Mouse (Mus musculus) heart, embryonic 16.5 days (tissue): ENCODE results near the gene Gm20388. TPM values are rescaled to one million over a fixed set of nuclear protein-coding genes. Genes with fewer than 3 reads are reported as not detected.

Experiments
- ATAC-seq: fragments of 200-750 bp; cut with Nextera tagmentation; replicated peaks from 2 replicates; pipeline ENCODE4 v1.8.0; 2017; ENCODE audit warnings: moderate number of reproducible peaks; ENCODE audit not compliant: insufficient read depth, low FRiP score; ENCODE audit errors: extremely low read depth
- H3K27ac ChIP-seq: fragments of 300-500 bp; sonication (generic); 2 replicates; pipeline ENCODE4 v1.5.1; 2014; ENCODE audit warnings: mild to moderate bottlenecking, low read length, control low read depth, moderate library complexity
- H3K27me3 ChIP-seq: fragments of 300-500 bp; sonication (generic); 2 replicates; pipeline ENCODE4 v1.6.1; 2014; ENCODE audit warnings: low read length, mixed read lengths; ENCODE audit not compliant: control insufficient read depth, insufficient read depth
- H3K36me3 ChIP-seq: fragments of 300-500 bp; sonication (generic); 2 replicates; pipeline ENCODE4 v1.6.1; 2014; ENCODE audit not compliant: control insufficient read depth, insufficient read depth
- H3K4me1 ChIP-seq: fragments of 300-500 bp; sonication (generic); 2 replicates; pipeline ENCODE4 v1.6.1; 2014; ENCODE audit warnings: low read length, mixed read lengths; ENCODE audit not compliant: control insufficient read depth, insufficient read depth
- H3K4me2 ChIP-seq: fragments of 300-500 bp; sonication (generic); 2 replicates; pipeline ENCODE4 v1.6.1; 2014; ENCODE audit warnings: low read depth, mild to moderate bottlenecking, control low read depth, low read length
- H3K4me3 ChIP-seq: fragments of 300-500 bp; sonication (generic); 2 replicates; pipeline ENCODE4 v1.5.1; 2014; ENCODE audit warnings: mild to moderate bottlenecking, control low read depth, low read length
- H3K9ac ChIP-seq: fragments of 300-500 bp; sonication (generic); 2 replicates; pipeline ENCODE4 v1.6.1; 2014; ENCODE audit warnings: low read length, control low read depth
- H3K9me3 ChIP-seq: fragments of 300-500 bp; sonication (generic); replicated peaks from 2 replicates; pipeline ENCODE4 v1.6.1; 2016; ENCODE audit warnings: low read length; ENCODE audit not compliant: control insufficient read depth
- WGBS: fragments of 180-500 bp; shearing (Covaris S2); extraction: QIAGEN DNeasy Blood & Tissue Kit; methylation state at CpG from one replicate; pipeline ENCODE4 v1.1.7; 2014; 5-methylcytosine and 5-hydroxymethylcytosine counted together
- polyA plus RNA-seq: library from polyadenylated mRNA; unstranded; fragments of >200 nt; fragmentation: Nextera tagmentation; extraction: Ambion mirVana; gene quantifications from 2 replicates; pipeline ENCODE4 v1.2.1, GENCODE M21; 2015

Gm20388 gene
- polyA plus RNA-seq, 1 experiment from 2014 or later, result 4.5 TPM

- no peak for ATAC-seq
- Histone ChIP-seq H3K4me2 (no peak overlapping the region), H3K27me3 (no peaks in the 10 kb centered on the region), H3K36me3 (no peaks in the 10 kb centered on the region), H3K9me3 (0 out of 2 replicates have a peak, but pooled peaks cover 2% of the 10 kb centered on the region), H3K9ac (no peak overlapping the region), H3K4me1 (no peaks in the 10 kb centered on the region), H3K4me3 (no peak overlapping the region), H3K27ac (no peak overlapping the region)
- 74% methylated on average over 15 of the region's 15 CpGs for WGBS
Observed at GRCm38 (mm10) chr8:122118536-122118935, 2207.9 kb downstream of the Gm20388 start.

- H3K36me3 ChIP-seq, result 0 out of 2 replicates have a peak, but pooled peaks cover 2% of the 10 kb centered on the region
- H3K4me1 ChIP-seq, result peaks cover 4% of the 10 kb centered on the region; the same call in 1 of the 2 replicates
- no peak for ATAC-seq
- WGBS, result 85% methylated on average over 3 of the region's 3 CpGs
- no peak overlapping the region for H3K4me2 ChIP-seq
- peaks cover 8% of the 10 kb centered on the region; the same call in 1 of the 2 replicates for H3K9me3 ChIP-seq
- H3K9ac ChIP-seq, result no peak overlapping the region
- no peaks in the 10 kb centered on the region for H3K27me3 ChIP-seq
- no peak overlapping the region for H3K27ac ChIP-seq
- H3K4me3 ChIP-seq, result no peak overlapping the region
Observed at GRCm38 (mm10) chr8:122124326-122124725, 2213.7 kb downstream of the Gm20388 start.

GRCm38 (mm10) chr8:122126659-122127058 lies 2216.0 kb downstream of the Gm20388 start:
- H3K27me3 ChIP-seq, result no peaks in the 10 kb centered on the region
- no peak overlapping the region; the same call in 1 of the 2 replicates for H3K27ac ChIP-seq
- 30% methylated on average over 8 of the region's 8 CpGs for WGBS
- no peak overlapping the region for H3K9ac ChIP-seq
- ATAC-seq, result peak; percentile 78
- no peak overlapping the region for H3K4me2 ChIP-seq
- H3K36me3 ChIP-seq, result 0 out of 2 replicates have a peak, but pooled peaks cover 2% of the 10 kb centered on the region
- no peak overlapping the region for H3K4me3 ChIP-seq
- peaks cover 6% of the 10 kb centered on the region; the same call in 1 of the 2 replicates for H3K9me3 ChIP-seq
- peaks cover 4% of the 10 kb centered on the region; the same call in 1 of the 2 replicates for H3K4me1 ChIP-seq

- H3K9me3 ChIP-seq, result no peaks in the 10 kb centered on the region
- H3K9ac ChIP-seq, result peak overlapping the region; percentile 30; the same call in 1 of the 2 replicates
- no peaks in the 10 kb centered on the region for H3K36me3 ChIP-seq
- H3K4me3 ChIP-seq, result no peak overlapping the region
- 68% methylated on average over 3 of the region's 3 CpGs for WGBS
- no peaks in the 10 kb centered on the region for H3K27me3 ChIP-seq
- H3K4me2 ChIP-seq, result no peak overlapping the region
- peaks cover 8% of the 10 kb centered on the region for H3K4me1 ChIP-seq
- no peak overlapping the region for H3K27ac ChIP-seq
- ATAC-seq, result no peak
Observed at GRCm38 (mm10) chr8:122134121-122134529, 2223.5 kb downstream of the Gm20388 start.

- Histone ChIP-seq H3K27ac (no peak overlapping the region), H3K4me2 (no peak overlapping the region), H3K36me3 (no peaks in the 10 kb centered on the region), H3K9ac (no peak overlapping the region), H3K9me3 (no peaks in the 10 kb centered on the region), H3K4me3 (no peak overlapping the region), H3K4me1 (peaks cover 8% of the 10 kb centered on the region), H3K27me3 (no peaks in the 10 kb centered on the region)
- ATAC-seq, result no peak
- 70% methylated on average over 5 of the region's 5 CpGs for WGBS
Observed at GRCm38 (mm10) chr8:122135494-122135893, 2224.9 kb downstream of the Gm20388 start.

- no peak overlapping the region for H3K4me3 ChIP-seq
- no peak overlapping the region for H3K4me2 ChIP-seq
- peak; percentile 79 for ATAC-seq
- no peaks in the 10 kb centered on the region for H3K36me3 ChIP-seq
- no peak overlapping the region for H3K27ac ChIP-seq
- H3K9ac ChIP-seq, result no peak overlapping the region
- H3K27me3 ChIP-seq, result no peaks in the 10 kb centered on the region
- H3K4me1 ChIP-seq, result peaks cover 11% of the 10 kb centered on the region
- H3K9me3 ChIP-seq, result no peaks in the 10 kb centered on the region
- WGBS, result 35% methylated on average over 5 of the region's 5 CpGs
Observed at GRCm38 (mm10) chr8:122139784-122140183, 2229.1 kb downstream of the Gm20388 start.

- Histone ChIP-seq H3K4me3 (no peak overlapping the region), H3K4me1 (peaks cover 16% of the 10 kb centered on the region), H3K9me3 (no peaks in the 10 kb centered on the region), H3K9ac (no peak overlapping the region), H3K4me2 (no peak overlapping the region), H3K27ac (no peak overlapping the region), H3K27me3 (no peaks in the 10 kb centered on the region), H3K36me3 (no peaks in the 10 kb centered on the region)
- 80% methylated on average over 4 of the region's 4 CpGs for WGBS
- ATAC-seq, result no peak
Observed at GRCm38 (mm10) chr8:122140411-122140810, 2229.8 kb downstream of the Gm20388 start.

GRCm38 (mm10) chr8:122142428-122142827 lies 2231.8 kb downstream of the Gm20388 start:
- 70% methylated on average over 4 of the region's 4 CpGs for WGBS
- no peak overlapping the region for H3K9ac ChIP-seq

GRCm38 (mm10) chr8:122143231-122143630 lies 2232.6 kb downstream of the Gm20388 start:
- no peaks in the 10 kb centered on the region for H3K36me3 ChIP-seq
- H3K4me1 ChIP-seq, result peaks cover 21% of the 10 kb centered on the region
- no peak overlapping the region for H3K4me3 ChIP-seq
- WGBS, result 96% methylated on average over 1 of the region's 1 CpGs
- no peak for ATAC-seq
- H3K27ac ChIP-seq, result no peak overlapping the region
- H3K27me3 ChIP-seq, result no peaks in the 10 kb centered on the region
- no peak overlapping the region for H3K4me2 ChIP-seq
- no peaks in the 10 kb centered on the region for H3K9me3 ChIP-seq
- no peak overlapping the region for H3K9ac ChIP-seq

More at GRCm38 (mm10) chr8:122142428-122142827, 2231.8 kb downstream of the Gm20388 start:
- no peak for ATAC-seq
- H3K9me3 ChIP-seq, result no peaks in the 10 kb centered on the region
- no peaks in the 10 kb centered on the region for H3K36me3 ChIP-seq
- no peak overlapping the region for H3K4me3 ChIP-seq
- no peak overlapping the region for H3K4me2 ChIP-seq
- no peak overlapping the region for H3K27ac ChIP-seq
- H3K27me3 ChIP-seq, result no peaks in the 10 kb centered on the region
- H3K4me1 ChIP-seq, result peaks cover 21% of the 10 kb centered on the region
